12 mouse cellular contexts compared by ENCODE assay signal in the genomic region with DNA sequence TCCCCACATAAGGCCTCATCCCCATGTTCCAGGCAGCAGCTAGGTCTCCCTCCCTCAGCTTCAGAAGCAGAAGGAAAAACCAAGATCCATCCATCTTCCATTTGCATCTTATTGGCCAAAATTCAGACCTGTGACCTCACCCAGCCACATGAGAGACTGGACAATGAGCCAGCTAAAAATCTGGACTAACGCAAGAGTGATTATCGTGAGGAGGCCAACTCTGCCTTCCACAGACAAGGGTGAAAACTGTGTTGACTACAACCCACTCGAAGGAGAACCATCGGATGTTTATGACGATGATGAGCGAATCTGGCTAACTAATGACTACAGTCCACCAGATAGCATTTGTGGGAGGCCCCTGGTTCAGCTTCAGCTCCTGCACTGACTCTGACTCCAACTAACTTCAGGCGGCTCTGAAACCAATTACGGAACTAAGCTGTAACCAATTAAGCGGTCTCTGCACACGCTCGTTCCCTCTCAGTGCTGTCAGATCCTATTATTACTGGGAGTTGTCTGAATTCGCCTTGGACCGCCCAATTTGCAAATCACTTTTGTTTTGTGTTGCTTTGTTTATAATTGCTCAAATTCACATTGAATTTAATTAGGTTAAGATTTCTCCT. TPM values are rescaled to one million over a fixed set of nuclear protein-coding genes. Genes with fewer than 3 reads are reported as not detected.
DNase-seq lines count a peak whose midpoint lies in the region; ATAC-seq lines count a peak whose summit lies in the region.
"Had no signal": no experiment of that assay in that cellular context is flagged by ENCODE, and none has a peak within 500 bp of the region (broad histone marks: within the 10 kb centered on the region; RNA-seq: fewer than 3 reads in every experiment).

No protein-coding gene starts in this region.

- 0 out of 2 replicates have a peak overlapping the region, but pooled peaks have one; percentile 4 for H3K9ac ChIP-seq in embryonic facial prominence, embryonic 14.5 days (ENCODE audit: low read depth, low read length)

- WGBS in embryonic facial prominence, embryonic 14.5 days, result 45% methylated on average over 13 of the region's 13 CpGs
- 76% methylated on average over 13 of the region's 13 CpGs for WGBS in hindbrain, embryonic 10.5 days

- ATAC-seq in embryonic facial prominence, embryonic 14.5 days (ENCODE audit: low read depth), result no peak

- peaks cover 54% of the 10 kb centered on the region for H3K4me1 ChIP-seq in embryonic facial prominence, embryonic 14.5 days (ENCODE audit: control insufficient read depth, insufficient read depth, low read length)
- peaks cover 64% of the 10 kb centered on the region for H3K4me1 ChIP-seq in hindbrain, embryonic 10.5 days (replicated peaks)

- H3K4me2 ChIP-seq in embryonic facial prominence, embryonic 14.5 days (ENCODE audit: low read depth, low read length), result peak overlapping the region; percentile 15

- peak; percentile 41 for DNase-seq in lung, postnatal 10 days
- no peak for DNase-seq in lung, adult 18-20 months
- DNase-seq in embryonic facial prominence, embryonic 14.5 days (ENCODE audit: low spot score), result peak; percentile 91
- peak; percentile 35 for DNase-seq in hindbrain, embryonic 10.5 days (ENCODE audit: low spot score)
- peak; percentile 81 for DNase-seq in retina, embryonic 14.5 days (ENCODE audit: low spot score)
- DNase-seq in layer of hippocampus, adult 11-12 months (ENCODE audit: low spot score), result no peak
- DNase-seq in thymus, postnatal 10 days (ENCODE audit: low spot score in 2 of 2), result no peak
- DNase-seq: kidney, postnatal 14 days; lung, postnatal 14 days had no signal

- no peak overlapping the region for H3K4me3 ChIP-seq in embryonic facial prominence, embryonic 14.5 days (ENCODE audit: low read depth, low read length)
- H3K4me3 ChIP-seq in hindbrain, embryonic 10.5 days, result no peak overlapping the region
- H3K4me3 ChIP-seq: erythroblast, embryonic 14.5 days; heart, embryonic 13.5 days; neural tube, embryonic 12.5 days had no signal

- H3K9me3 ChIP-seq in embryonic facial prominence, embryonic 14.5 days (ENCODE audit: control insufficient read depth, low read length), result no peaks in the 10 kb centered on the region
- no peaks in the 10 kb centered on the region for H3K9me3 ChIP-seq in hindbrain, embryonic 10.5 days
- H3K9me3 ChIP-seq: heart, embryonic 13.5 days; neural tube, embryonic 12.5 days had no signal

- H3K27ac ChIP-seq in embryonic facial prominence, embryonic 14.5 days (replicated peaks; ENCODE audit: low read depth, low read length), result peak overlapping the region; percentile 94
- H3K27ac ChIP-seq in hindbrain, embryonic 10.5 days, result peak overlapping the region; percentile 95

- H3K27me3 ChIP-seq in embryonic facial prominence, embryonic 14.5 days (replicated peaks; ENCODE audit: control insufficient read depth, insufficient read depth, low read length), result no peaks in the 10 kb centered on the region
- H3K27me3 ChIP-seq in hindbrain, embryonic 10.5 days (ENCODE audit: insufficient read depth, poor library complexity, severe bottlenecking), result no peaks in the 10 kb centered on the region
- H3K27me3 ChIP-seq: heart, embryonic 13.5 days; neural tube, embryonic 12.5 days had no signal

- H3K36me3 ChIP-seq in embryonic facial prominence, embryonic 14.5 days (ENCODE audit: control insufficient read depth, insufficient read depth, low read length), result peaks cover 10% of the 10 kb centered on the region
- peaks cover 21% of the 10 kb centered on the region for H3K36me3 ChIP-seq in hindbrain, embryonic 10.5 days

RNA-seq across cellular contexts. Expression of a gene that starts 1.9 kb away (rescaled TPM):
- 420 and 428 TPM in 2 replicates for polyA plus RNA-seq in embryonic facial prominence, embryonic 14.5 days (2014; fragmentation: Nextera tagmentation; extraction: Ambion mirVana)
- 78.2 and 88.3 TPM in 2 replicates for polyA plus RNA-seq in hindbrain, embryonic 10.5 days (2016; fragmentation: Nextera tagmentation; extraction: Ambion mirVana)
- polyA plus RNA-seq: erythroblast, embryonic 14.5 days had no signal

RNA-seq across cellular contexts. Expression of a gene that starts 10.9 kb away (rescaled TPM):
- 49.6 and 59.2 TPM in 2 replicates for polyA plus RNA-seq in embryonic facial prominence, embryonic 14.5 days (2014; fragmentation: Nextera tagmentation; extraction: Ambion mirVana)
- polyA plus RNA-seq in hindbrain, embryonic 10.5 days (2016; fragmentation: Nextera tagmentation; extraction: Ambion mirVana), result 99.5 and 107 TPM in 2 replicates

RNA-seq across cellular contexts. Expression of a gene that starts 21.6 kb away (rescaled TPM):
- polyA plus RNA-seq in embryonic facial prominence, embryonic 14.5 days (2014; fragmentation: Nextera tagmentation; extraction: Ambion mirVana), result 32.5 and 37.5 TPM in 2 replicates
- 51.9 and 54.7 TPM in 2 replicates for polyA plus RNA-seq in hindbrain, embryonic 10.5 days (2016; fragmentation: Nextera tagmentation; extraction: Ambion mirVana)

RNA-seq across cellular contexts. Expression of a gene that starts 29.4 kb away (rescaled TPM):
- 0.78 and 1.0 TPM in 2 replicates for polyA plus RNA-seq in embryonic facial prominence, embryonic 14.5 days (2014; fragmentation: Nextera tagmentation; extraction: Ambion mirVana)
- 0.62 and 1.1 TPM in 2 replicates for polyA plus RNA-seq in hindbrain, embryonic 10.5 days (2016; fragmentation: Nextera tagmentation; extraction: Ambion mirVana)
- polyA plus RNA-seq: erythroblast, embryonic 14.5 days had no signal

Comparison
In these comparisons a context has a peak if more than half of its experiments do, and no peak if none do; other contexts are left out.
1. DNase-seq: peak in lung, postnatal 10 days (single experiment), embryonic facial prominence, embryonic 14.5 days (single experiment), hindbrain, embryonic 10.5 days (single experiment) and retina, embryonic 14.5 days (single experiment); none in lung, adult 18-20 months (0 of 2), layer of hippocampus, adult 11-12 months (single experiment) and thymus, postnatal 10 days (0 of 2).